Mouse (Mus musculus) liver, postnatal 0 days (tissue): ENCODE results near the gene Kalrn.

Source experiments
- CTCF ChIP-seq: sonication (generic); IDR thresholded peaks from 2 replicates; pipeline ENCODE4 v1.5.1; 2016; ENCODE audit warnings: antibody characterized with exemption, low read depth
- EP300 ChIP-seq: IDR thresholded peaks from 2 replicates; pipeline ENCODE4 v1.6.1; 2016; ENCODE audit warnings: antibody characterized with exemption, low read depth, mild to moderate bottlenecking

DNA sequence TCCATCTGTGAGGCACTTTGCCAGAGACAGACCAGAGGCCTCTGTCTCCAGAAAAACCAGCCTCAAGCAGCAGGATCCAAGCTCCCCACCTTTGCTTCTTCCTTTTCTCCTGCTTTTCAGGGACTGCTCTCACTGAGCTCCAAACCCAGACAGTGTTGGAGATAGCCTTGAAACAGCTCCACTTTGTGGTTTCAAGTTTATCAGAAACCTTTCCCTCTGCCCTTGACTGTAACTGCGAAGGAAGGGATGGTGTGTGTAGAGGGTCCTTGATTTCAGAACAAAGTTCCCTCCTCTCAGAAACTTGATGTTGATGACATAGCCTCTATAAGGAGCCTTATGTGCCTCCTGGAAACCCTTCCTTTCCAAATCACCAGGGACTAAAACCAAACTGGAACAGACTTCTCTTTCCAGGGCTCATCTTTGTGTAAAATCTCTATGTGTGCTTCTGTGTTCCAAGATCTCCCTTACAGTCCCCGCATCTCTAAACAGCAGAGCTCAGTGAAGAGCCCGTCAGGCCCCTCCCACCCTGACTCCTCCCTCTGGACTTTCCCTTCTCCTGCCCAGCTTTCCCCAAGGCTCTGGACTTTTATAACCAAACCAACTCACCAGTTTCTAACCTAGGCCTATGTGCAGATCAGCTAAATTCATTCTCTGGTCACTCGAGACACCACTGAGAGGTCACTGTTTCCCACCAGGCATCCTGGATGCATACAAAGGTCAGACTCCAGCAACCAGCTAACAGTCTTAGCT, 415.8 kb downstream of the Kalrn start:
- TF ChIP-seq CTCF: no peak
- TF ChIP-seq EP300: no peak
